Mouse (Mus musculus) CD4-positive, CD25-positive, alpha-beta regulatory T cell, adult 9 weeks (primary cell): ENCODE data around the gene Olfr291. TPM values are rescaled to one million over a fixed set of nuclear protein-coding genes. Genes with fewer than 3 reads are reported as not detected.

Experiments
- polyA plus RNA-seq: library from polyadenylated mRNA; unstranded; fragments of 100-300 nt; shearing (Covaris generic); gene quantifications from one replicate; pipeline ENCODE4 v1.2.1, GENCODE M21; 2017

Olfr291 gene
- not detected for polyA plus RNA-seq

GRCm38 (mm10) chr7:84853253-84853652, at the start of gene Olfr291:
Olfr291 (plus strand) TSS chr7:84853553.

Other genes with a start within 250 kb of the Olfr291 start
- gene Fah, start 246.8 kb upstream of the Olfr291 start, polyA plus RNA-seq, result 11.0 TPM
- gene Zfand6, start 163.6 kb upstream of the Olfr291 start, polyA plus RNA-seq, result 128 TPM
- not detected for gene Vmn2r65, start 110.6 kb downstream of the Olfr291 start, polyA plus RNA-seq
- not detected for gene Vmn2r66, start 158.7 kb downstream of the Olfr291 start, polyA plus RNA-seq